Mouse (Mus musculus) CH12.LX (cell line): ENCODE measurements around the gene Col9a2. TPM values are rescaled to one million over a fixed set of nuclear protein-coding genes. Genes with fewer than 3 reads are reported as not detected.

Source experiments
- DNase-seq: peaks from one replicate; pipeline ENCODE4 v3.0.0-alpha.2; 2013; ENCODE audit errors: extremely low read depth
- H3K27ac ChIP-seq: 2 replicates; pipeline ENCODE4 v1.5.1; 2012; ENCODE audit warnings: low read depth, mild to moderate bottlenecking, control low read depth, moderate library complexity; ENCODE audit not compliant: insufficient read depth
- H3K27me3 ChIP-seq: replicated peaks from 2 replicates; pipeline ENCODE3; 2012; ENCODE audit warnings: inconsistent platforms
- H3K36me3 ChIP-seq, 2 experiments: replicated peaks in 1 of 2; 2 replicates each; pipeline versions ENCODE3 to v1.6.1; 2012; ENCODE audit warnings: inconsistent platforms in 1 of 2, low read length in 1 of 2, mild to moderate bottlenecking in 1 of 2, mixed read lengths in 1 of 2, moderate library complexity in 1 of 2; ENCODE audit not compliant: control insufficient read depth in 1 of 2, insufficient read depth in 1 of 2
- H3K4me1 ChIP-seq, 2 experiments: 2 replicates each; pipeline ENCODE4 v1.6.1; 2012; ENCODE audit warnings: inconsistent platforms in 1 of 2, moderate library complexity in 1 of 2; ENCODE audit not compliant: insufficient read depth in 2 of 2, control insufficient read depth in 1 of 2
- H3K4me2 ChIP-seq: 2 replicates; pipeline ENCODE4 v1.6.1; 2012; ENCODE audit warnings: low read depth, mild to moderate bottlenecking, control low read depth; ENCODE audit not compliant: poor library complexity, insufficient read depth, severe bottlenecking
- H3K4me3 ChIP-seq, 3 experiments: fragments of 150-350 bp in 1 of 3; sonication (generic) in 1 of 3; replicated peaks in 1 of 3; 2 replicates each; pipeline versions ENCODE3 to v1.5.1; 2011 to 2012; ENCODE audit warnings: low read depth in 2 of 3, low read length in 2 of 3, mild to moderate bottlenecking in 2 of 3, moderate library complexity in 2 of 3, control low read depth in 1 of 3, improper control_type of control experiment in 1 of 3, inconsistent platforms in 1 of 3, mixed read lengths in 1 of 3; ENCODE audit not compliant: poor library complexity in 1 of 3
- H3K79me2 ChIP-seq: replicated peaks from 2 replicates; pipeline ENCODE4 v1.6.1; 2012; ENCODE audit warnings: mild to moderate bottlenecking, moderate library complexity; ENCODE audit not compliant: control insufficient read depth, poor library complexity, insufficient read depth, severe bottlenecking; ENCODE audit errors: extremely low read depth
- H3K9ac ChIP-seq: 2 replicates; pipeline ENCODE4 v1.6.1; 2012; ENCODE audit warnings: low read depth, mild to moderate bottlenecking, control low read depth, moderate library complexity; ENCODE audit not compliant: insufficient read depth
- H3K9me3 ChIP-seq: replicated peaks from 2 replicates; pipeline ENCODE3; 2012; ENCODE audit warnings: low read length, inconsistent platforms, mixed read lengths
- CTCF ChIP-seq, 2 experiments: IDR thresholded peaks in 1 of 2; conservative IDR thresholded peaks in 1 of 2; 2 replicates each; pipeline ENCODE4 v1.5.1; 2011 to 2012; ENCODE audit warnings: low read depth in 2 of 2, low read length in 2 of 2, improper control_type of control experiment in 1 of 2, inconsistent platforms in 1 of 2, mild to moderate bottlenecking in 1 of 2, moderate library complexity in 1 of 2
- EP300 ChIP-seq: IDR thresholded peaks from 2 replicates; pipeline ENCODE4 v1.6.1; 2011; ENCODE audit warnings: low read length, improper control_type of control experiment
- ETS1 ChIP-seq: conservative IDR thresholded peaks from 2 replicates; pipeline ENCODE4 v1.6.1; 2012; ENCODE audit warnings: low read depth, mild to moderate bottlenecking, inconsistent platforms, low read length, improper control_type of control experiment, moderate library complexity
- HCFC1 ChIP-seq: IDR thresholded peaks from 2 replicates; pipeline ENCODE4 v1.6.1; 2012; ENCODE audit warnings: low read depth, mild to moderate bottlenecking, inconsistent platforms, low read length, improper control_type of control experiment
- KAT2A ChIP-seq: IDR thresholded peaks from 2 replicates; pipeline ENCODE4 v1.6.1; 2012; ENCODE audit warnings: low read length, improper control_type of control experiment, inconsistent platforms; ENCODE audit not compliant: insufficient replicate concordance
- MAFK ChIP-seq: IDR thresholded peaks from 2 replicates; pipeline ENCODE4 v1.6.1; 2011; ENCODE audit warnings: low read length, improper control_type of control experiment; ENCODE audit not compliant: insufficient replicate concordance
- MAX ChIP-seq: IDR thresholded peaks from 2 replicates; pipeline ENCODE4 v1.6.1; 2011; ENCODE audit warnings: low read length, improper control_type of control experiment
- MAZ ChIP-seq: IDR thresholded peaks from 2 replicates; pipeline ENCODE4 v1.6.1; 2012; ENCODE audit warnings: low read depth, mild to moderate bottlenecking, inconsistent platforms, low read length, improper control_type of control experiment, moderate library complexity
- NRF1 ChIP-seq: IDR thresholded peaks from 2 replicates; pipeline ENCODE4 v1.6.1; 2014; ENCODE audit warnings: low read depth, mild to moderate bottlenecking, inconsistent platforms, low read length, improper control_type of control experiment, moderate library complexity
- POLR2A ChIP-seq: IDR thresholded peaks from 2 replicates; pipeline ENCODE4 v1.6.1; 2011; ENCODE audit warnings: low read depth, mild to moderate bottlenecking, improper control_type of control experiment, low read length
- RAD21 ChIP-seq: IDR thresholded peaks from 2 replicates; pipeline ENCODE4 v1.6.1; 2011; ENCODE audit warnings: low read depth, mild to moderate bottlenecking, low read length, improper control_type of control experiment, moderate library complexity
- SIN3A ChIP-seq: IDR thresholded peaks from 2 replicates; pipeline ENCODE4 v1.6.1; 2012; ENCODE audit warnings: low read length, improper control_type of control experiment, inconsistent platforms
- SMC3 ChIP-seq: IDR thresholded peaks from 2 replicates; pipeline ENCODE4 v1.6.1; 2011; ENCODE audit warnings: low read depth, low read length, improper control_type of control experiment
- TCF12 ChIP-seq: IDR thresholded peaks from 2 replicates; pipeline ENCODE4 v1.6.1; 2014; ENCODE audit warnings: low read depth, mild to moderate bottlenecking, inconsistent platforms, low read length, improper control_type of control experiment
- UBTF ChIP-seq: IDR thresholded peaks from 2 replicates; pipeline ENCODE4 v1.6.1; 2012; ENCODE audit warnings: low read depth, mild to moderate bottlenecking, inconsistent platforms, low read length, improper control_type of control experiment, moderate library complexity
- USF2 ChIP-seq: conservative IDR thresholded peaks from 2 replicates; pipeline ENCODE4 v1.6.1; 2011; ENCODE audit warnings: low read depth, low read length, improper control_type of control experiment
- ZC3H11A ChIP-seq: IDR thresholded peaks from 2 replicates; pipeline ENCODE4 v1.6.1; 2012; ENCODE audit warnings: low read depth, mild to moderate bottlenecking, inconsistent platforms, low read length, improper control_type of control experiment
- dilution Hi-C: fragments of 300-500 bp; cut with MboI; formaldehyde crosslinking; loops from 2 replicates; pipeline ENCODE4 v1.14.3; 2020; ENCODE audit warnings: low sequenced_read_pairs; ENCODE audit not compliant: extremely low pct_unique_long_range_greater_than_20kb, extremely low pct_ligation_motif_present
- in situ Hi-C: fragments of 300-500 bp; cut with MboI; formaldehyde crosslinking; loops from 3 replicates; pipeline ENCODE4 v1.14.3; 2019; ENCODE audit warnings: low sequenced_read_pairs, low pct_ligation_motif_present, low pct_unique_long_range_greater_than_20kb, mixed read lengths
- polyA plus RNA-seq: library from polyadenylated mRNA; unstranded; fragments of >175 nt; gene quantifications from 2 replicates; pipeline ENCODE4 v1.2.1, GENCODE M21; 2012; ENCODE audit warnings: low read depth; ENCODE audit not compliant: insufficient read length
- total RNA-seq, 2 experiments: library from RNA; depleted of rRNA; stranded (reverse); fragments of 300-350 nt in 1 of 2; fragments of >200 nt in 1 of 2; gene quantifications; 2 replicates each; pipeline ENCODE4 v1.2.3; 2012 to 2014

The Col9a2 gene
- total RNA-seq (2012; rRNA removed) (not detected in 2 replicates), total RNA-seq (2014; rRNA removed) (not detected in 2 replicates), polyA plus RNA-seq (not detected in 2 replicates)

- Histone ChIP-seq H3K4me1 (peaks cover 2 to 18% of the 10 kb centered on the region in 2 experiments; a peak in 2 of 4 replicates), H3K4me2 (no peak within 1 kb of the TSS), H3K4me3 (no peak within 1 kb of the TSS), H3K79me2 (no peaks in the 10 kb centered on the region), H3K27me3 (peaks cover 9% of the 10 kb centered on the region), H3K27ac (no peak within 1 kb of the TSS), H3K36me3 (no peaks in the 10 kb centered on the region), H3K9ac (no peak within 1 kb of the TSS), H3K9me3 (no peaks in the 10 kb centered on the region)
- DNase-seq: no peak
- in situ Hi-C loops (loop anchor here (10.0 kb wide), 2 partner anchors 125 to 185 kb away; no protein-coding TSS in a partner anchor), dilution Hi-C loops (no loop called here)
- no peak for TF ChIP-seq CTCF (conservative IDR thresholded peaks at IDR 0.05 in 1 of 2, IDR thresholded peaks at IDR 0.05 in 1 of 2; ENCODE audit: low read depth in 2 of 2, low read length in 2 of 2)
- no peak for TF ChIP-seq USF2
- TF ChIP-seq ZC3H11A: no peak
These were observed at the start of gene Col9a2 for GRCm38 (mm10) chr4:121039331-121040115. TSS of gene Col9a2 (plus strand) at chr4:121039385.

GRCm38 (mm10) chr4:120992284-120992683 is 46.9 kb upstream of the Col9a2 start:
- no peaks in the 10 kb centered on the region for H3K27me3 ChIP-seq
- H3K9me3 ChIP-seq: peaks cover 10% of the 10 kb centered on the region
- dilution Hi-C loops: no loop called here
- in situ Hi-C loops: no loop called here
- no peak overlapping the region for H3K27ac ChIP-seq
- no peak overlapping the region for H3K4me3 ChIP-seq
- peaks cover 56% of the 10 kb centered on the region for H3K79me2 ChIP-seq
- no peak overlapping the region for H3K9ac ChIP-seq
- H3K4me2 ChIP-seq: no peak overlapping the region
- TF ChIP-seq NRF1: no peak
- no peak for TF ChIP-seq MAZ
- no peak for TF ChIP-seq MAFK
- TF ChIP-seq ETS1: no peak
- no peak for TF ChIP-seq ZC3H11A
- TF ChIP-seq EP300: no peak
- TF ChIP-seq RAD21: no peak
- TF ChIP-seq TCF12: no peak
- TF ChIP-seq UBTF: no peak
- no peak for TF ChIP-seq HCFC1
- no peak for TF ChIP-seq CTCF (conservative IDR thresholded peaks at IDR 0.05 in 1 of 2, IDR thresholded peaks at IDR 0.05 in 1 of 2; ENCODE audit: low read depth in 2 of 2, low read length in 2 of 2)
- TF ChIP-seq KAT2A: no peak
- no peak for TF ChIP-seq SIN3A
- TF ChIP-seq MAX: no peak
- TF ChIP-seq SMC3: no peak
- TF ChIP-seq POLR2A: no peak
- TF ChIP-seq, all 38 proteins: peak for 0
- no peak for DNase-seq
- Histone ChIP-seq H3K4me1 (peaks cover 4 to 62% of the 10 kb centered on the region in 2 experiments; a peak in 2 of 4 replicates), H3K36me3 (peaks cover 4 to 48% of the 10 kb centered on the region in 2 experiments)
